Mouse (Mus musculus) fibroblast of lung, adult 2 months (primary cell): ENCODE measurements around the gene Lgalsl.

Source experiments
- DNase-seq: peaks from one replicate; pipeline ENCODE4 v3.0.0-alpha.2; 2011; ENCODE audit warnings: low read depth

Gene Lgalsl

DNA sequence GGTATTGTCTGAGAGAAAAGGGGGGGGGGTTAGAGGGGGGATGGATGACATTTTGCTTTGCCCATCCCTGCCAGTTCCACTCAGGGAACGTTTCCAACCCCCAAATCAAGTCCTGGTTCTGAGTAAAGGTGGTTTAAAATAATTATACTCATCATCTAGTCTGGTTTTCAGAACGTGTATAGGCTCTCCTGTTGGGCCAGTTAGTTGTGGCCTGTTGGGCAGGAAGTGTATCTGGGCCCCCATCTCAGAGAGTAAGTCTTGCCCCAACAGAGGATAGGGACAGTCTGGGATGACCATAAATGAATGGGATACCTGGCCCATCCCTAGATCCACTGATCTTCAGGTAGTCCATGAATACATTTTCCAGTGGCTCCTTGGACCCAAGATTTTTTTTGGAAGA, 48.2 kb downstream of the Lgalsl start:
- DNase-seq = no peak

- no peak for DNase-seq
Observed at GRCm38 (mm10) chr11:20780312-20780711, 50.5 kb downstream of the Lgalsl start.

GRCm38 (mm10) chr11:20778861-20779563, 51.8 kb downstream of the Lgalsl start:
- no peak for DNase-seq

DNA sequence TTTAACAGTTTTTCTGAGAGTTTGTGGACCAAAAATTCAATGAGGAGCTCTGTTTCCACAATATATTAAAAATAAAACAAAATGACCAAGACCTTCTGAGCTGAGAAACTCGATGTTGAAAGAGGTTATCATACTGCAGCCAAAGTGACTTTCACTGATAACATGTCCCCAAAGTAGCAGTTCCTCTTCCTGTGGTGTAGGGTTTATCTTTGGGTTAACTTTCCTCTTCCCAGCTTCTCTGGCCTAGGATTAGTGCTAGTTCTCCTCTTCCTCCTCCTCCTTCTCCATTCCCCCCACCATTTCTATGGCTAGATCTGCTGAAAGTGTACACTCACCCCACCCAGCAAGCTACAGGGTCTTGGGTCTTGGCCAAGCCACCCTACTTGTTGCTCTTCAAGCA, 52.6 kb downstream of the Lgalsl start:
- DNase-seq = no peak

- no peak for DNase-seq
Observed at GRCm38 (mm10) chr11:20776668-20777067, 54.2 kb downstream of the Lgalsl start.
